Mouse (Mus musculus): ENCODE results near the gene Scd2. TPM values are rescaled to one million over a fixed set of nuclear protein-coding genes. Genes with fewer than 3 reads are reported as not detected.
A peak's percentile ranks its signal among the peaks of the same experiment; 100 is the strongest.
"Not testable (repeated sequence)": the region's sequence is repeated elsewhere in the genome, so short reads cannot be mapped to it uniquely, and the experiment has no call there.

The Scd2 gene
- total and polyA plus RNA-seq, 2 experiments from 2014 or later = 224 to 948 TPM

GRCm38 (mm10) chr19:44306171-44306570 lies 12.7 kb downstream of the Scd2 start:
- no peak overlapping the region for H3K4me3 ChIP-seq (ENCODE audit: low read depth, low read length)
- H3K27me3 ChIP-seq (ENCODE audit: insufficient read depth, low read length) = no peaks in the 10 kb centered on the region
- no peak overlapping the region for H3K27ac ChIP-seq (ENCODE audit: low read depth, low read length)
- no peak for TF ChIP-seq CTCF (IDR thresholded peaks at IDR 0.05)
- no peaks in the 10 kb centered on the region for H3K9me3 ChIP-seq (ENCODE audit: low read length)
- ATAC-seq (ENCODE audit: low FRiP score) (no peak), DNase-seq (ENCODE audit: low spot score) (no peak)
- H3K36me3 ChIP-seq (ENCODE audit: insufficient read depth, low read length) = peaks cover 51% of the 10 kb centered on the region
- H3K9ac ChIP-seq (replicated peaks; ENCODE audit: low read length, poor library complexity, severe bottlenecking) = no peak overlapping the region
- H3K4me2 ChIP-seq (ENCODE audit: low read depth, low read length, poor library complexity, severe bottlenecking) = no peak overlapping the region
- 70% methylated on average over 7 of the region's 7 CpGs for WGBS
- no peaks in the 10 kb centered on the region for H3K4me1 ChIP-seq (ENCODE audit: insufficient read depth, low read length)

DNA sequence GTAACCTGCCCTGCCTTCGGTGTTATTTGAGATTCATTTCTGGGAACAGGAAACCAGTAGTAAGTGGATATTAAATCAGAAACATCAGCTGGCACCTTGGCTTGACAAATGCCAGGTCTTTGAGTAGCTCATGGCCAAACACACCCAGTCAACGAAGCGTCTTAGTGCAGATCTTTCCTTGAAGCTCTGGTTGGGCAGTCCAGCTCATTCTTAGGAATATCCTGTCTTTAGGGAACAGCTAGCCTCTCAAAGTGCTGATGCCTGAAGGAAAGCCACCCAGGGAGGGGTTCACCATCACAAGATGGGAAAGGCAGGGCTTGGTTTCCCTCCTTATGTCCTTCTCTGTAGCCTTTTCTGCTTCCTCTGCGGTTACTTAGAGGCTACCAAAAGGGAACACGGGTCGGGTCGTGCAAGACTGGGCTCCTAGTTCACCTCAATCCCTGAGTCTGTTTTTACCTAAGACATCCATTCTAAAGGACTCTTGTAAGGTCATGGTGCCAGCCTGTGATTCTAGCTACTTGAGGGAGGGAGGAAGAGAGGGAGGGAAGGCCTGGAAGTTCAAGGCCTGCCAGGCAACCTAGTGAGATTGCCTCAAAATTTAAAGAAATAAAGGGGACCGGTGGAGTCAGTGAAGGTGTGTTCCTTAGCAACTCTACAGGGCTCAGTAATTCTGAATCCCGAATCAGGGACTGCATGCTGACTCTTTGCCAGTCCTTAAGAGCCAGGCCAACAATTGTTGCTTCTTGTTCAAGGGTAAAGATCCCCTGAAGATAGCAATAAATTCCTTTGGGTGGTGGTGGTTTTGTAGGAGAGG lies 13.8 kb downstream of the Scd2 start:
- DNase-seq (ENCODE audit: low spot score) (no peak), ATAC-seq (ENCODE audit: low FRiP score) (no peak)
- 82% methylated on average over 9 of the region's 9 CpGs for WGBS
- TF ChIP-seq CTCF (IDR thresholded peaks at IDR 0.05) = no peak
- Histone ChIP-seq H3K36me3 (ENCODE audit: insufficient read depth, low read length) (peaks cover 44% of the 10 kb centered on the region), H3K9me3 (ENCODE audit: low read length) (no peaks in the 10 kb centered on the region), H3K9ac (replicated peaks; ENCODE audit: low read length, poor library complexity, severe bottlenecking) (no peak overlapping the region), H3K4me1 (ENCODE audit: insufficient read depth, low read length) (no peaks in the 10 kb centered on the region), H3K27me3 (ENCODE audit: insufficient read depth, low read length) (no peaks in the 10 kb centered on the region), H3K4me2 (ENCODE audit: low read depth, low read length, poor library complexity, severe bottlenecking) (no peak overlapping the region), H3K4me3 (ENCODE audit: low read depth, low read length) (no peak overlapping the region), H3K27ac (ENCODE audit: low read depth, low read length) (no peak overlapping the region)

DNA sequence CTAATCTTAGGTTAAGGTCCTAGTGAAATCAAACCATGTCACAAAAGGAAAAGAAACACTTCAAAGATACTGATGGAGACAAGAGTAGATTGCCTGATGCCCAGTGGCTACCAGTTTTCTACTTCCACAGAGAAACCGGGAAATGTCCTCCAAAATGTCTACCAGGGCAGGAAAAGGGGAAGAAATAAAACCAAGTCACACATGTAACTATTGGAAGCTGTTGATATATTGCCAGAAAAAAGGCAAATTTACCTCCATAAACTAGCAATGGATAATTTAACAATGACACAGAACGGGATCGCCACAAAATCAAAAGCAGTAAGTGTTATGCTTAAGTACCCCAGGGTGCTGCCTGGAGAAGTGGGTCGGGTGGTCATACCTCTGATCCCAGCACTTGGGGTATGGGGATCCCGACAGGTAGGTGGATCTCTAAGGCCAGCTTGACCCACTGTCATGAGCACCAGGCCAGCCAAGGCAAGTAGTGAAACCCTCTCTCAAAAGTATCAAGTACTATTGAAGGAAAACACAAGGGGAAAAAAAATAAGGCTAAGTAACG lies 14.5 kb downstream of the Scd2 start:
- 79% methylated on average over 6 of the region's 6 CpGs for WGBS
- peaks cover 38% of the 10 kb centered on the region for H3K36me3 ChIP-seq (ENCODE audit: insufficient read depth, low read length)

DNA sequence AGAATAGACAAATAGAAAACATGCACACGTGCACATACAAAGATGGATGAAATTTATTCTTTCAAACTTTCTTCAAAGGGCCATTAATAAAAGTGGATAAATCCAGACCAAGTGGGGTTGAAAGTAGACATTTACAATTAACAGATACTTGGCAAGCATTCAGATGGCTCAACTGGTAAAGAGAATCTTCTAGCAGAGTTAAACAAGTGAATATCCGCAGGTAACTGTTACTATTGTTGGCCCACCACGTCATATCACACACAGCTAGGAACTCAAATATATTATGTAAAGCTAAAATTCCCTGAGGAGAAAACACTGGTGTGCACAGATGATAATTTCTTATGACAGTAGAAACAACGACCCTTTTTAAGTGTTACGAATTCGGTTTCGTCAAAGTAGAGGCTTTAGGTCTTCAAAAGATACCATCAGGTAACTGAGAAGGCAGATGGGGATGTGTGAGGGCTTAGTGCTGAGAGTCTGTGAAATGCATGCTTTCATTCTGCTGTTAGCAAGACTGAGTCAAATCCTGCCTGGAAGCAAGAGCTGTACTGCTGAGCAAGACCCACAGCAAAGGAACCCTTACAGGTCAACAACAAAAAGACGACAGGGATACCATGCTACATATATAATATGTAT lies 15.3 kb downstream of the Scd2 start:
- DNase-seq (ENCODE audit: low spot score) (no peak), ATAC-seq (ENCODE audit: low FRiP score) (no peak)
- Histone ChIP-seq H3K27me3 (ENCODE audit: insufficient read depth, low read length) (no peaks in the 10 kb centered on the region), H3K9ac (replicated peaks; ENCODE audit: low read length, poor library complexity, severe bottlenecking) (no peak overlapping the region), H3K4me3 (ENCODE audit: low read depth, low read length) (no peak overlapping the region), H3K4me2 (ENCODE audit: low read depth, low read length, poor library complexity, severe bottlenecking) (no peak overlapping the region), H3K36me3 (ENCODE audit: insufficient read depth, low read length) (peaks cover 31% of the 10 kb centered on the region), H3K27ac (ENCODE audit: low read depth, low read length) (no peak overlapping the region), H3K9me3 (ENCODE audit: low read length) (no peaks in the 10 kb centered on the region), H3K4me1 (ENCODE audit: insufficient read depth, low read length) (no peaks in the 10 kb centered on the region)
- WGBS = 83% methylated on average over 8 of the region's 8 CpGs
- TF ChIP-seq CTCF (IDR thresholded peaks at IDR 0.05) = no peak

More for the DNA sequence above, 14.5 kb downstream of the Scd2 start:
- no peak overlapping the region for H3K4me2 ChIP-seq (ENCODE audit: low read depth, low read length, poor library complexity, severe bottlenecking)
- H3K27ac ChIP-seq (ENCODE audit: low read depth, low read length) = no peak overlapping the region
- DNase-seq (ENCODE audit: low spot score) (no peak), ATAC-seq (ENCODE audit: low FRiP score) (no peak)
- no peak for TF ChIP-seq CTCF (IDR thresholded peaks at IDR 0.05)
- H3K4me1 ChIP-seq (ENCODE audit: insufficient read depth, low read length) = no peaks in the 10 kb centered on the region
- no peaks in the 10 kb centered on the region for H3K27me3 ChIP-seq (ENCODE audit: insufficient read depth, low read length)
- no peak overlapping the region for H3K4me3 ChIP-seq (ENCODE audit: low read depth, low read length)
- H3K9ac ChIP-seq (replicated peaks; ENCODE audit: low read length, poor library complexity, severe bottlenecking) = no peak overlapping the region
- no peaks in the 10 kb centered on the region for H3K9me3 ChIP-seq (ENCODE audit: low read length)

DNA sequence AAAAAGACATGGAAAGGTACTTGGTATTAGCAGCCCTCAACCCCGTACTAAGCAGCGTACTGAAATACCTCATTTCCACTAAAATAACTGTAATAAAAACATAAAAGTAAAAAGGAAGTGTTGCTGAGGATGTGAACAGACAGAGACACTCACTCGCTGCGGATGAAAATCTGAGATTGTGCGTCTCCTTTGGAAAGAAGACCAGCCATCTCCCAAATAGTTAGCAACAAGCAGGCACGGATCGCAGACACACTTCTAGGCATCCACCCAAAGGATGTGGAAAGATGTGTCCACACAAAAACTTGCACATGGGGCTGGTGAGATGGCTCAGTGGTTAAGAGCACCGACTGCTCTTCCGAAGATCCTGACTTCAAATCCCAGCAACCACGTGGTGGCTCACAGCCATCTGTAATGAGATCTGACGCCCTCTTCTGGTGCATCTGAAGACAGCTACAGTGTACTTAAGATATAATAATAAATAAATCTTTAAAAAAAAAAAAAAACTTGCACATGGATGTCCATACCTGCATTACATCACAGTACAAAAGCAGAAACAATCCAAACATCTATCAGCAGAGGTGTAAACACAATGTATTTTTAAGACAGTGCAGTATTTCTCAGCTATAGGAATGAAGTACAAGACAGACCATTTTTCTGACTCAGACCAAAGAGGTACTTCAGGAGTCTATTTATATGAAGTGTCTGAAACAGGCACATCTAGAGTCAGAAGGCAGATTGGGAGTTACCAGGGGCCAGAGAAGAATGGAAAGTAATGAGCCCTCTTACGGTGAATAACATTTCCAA lies 16.1 kb downstream of the Scd2 start:
- ATAC-seq (ENCODE audit: low FRiP score) = no peak
- Histone ChIP-seq H3K4me3 (ENCODE audit: low read depth, low read length) (no peak overlapping the region), H3K36me3 (ENCODE audit: insufficient read depth, low read length) (peaks cover 24% of the 10 kb centered on the region), H3K9me3 (ENCODE audit: low read length) (no peaks in the 10 kb centered on the region), H3K27ac (ENCODE audit: low read depth, low read length) (no peak overlapping the region), H3K4me1 (ENCODE audit: insufficient read depth, low read length) (no peaks in the 10 kb centered on the region), H3K27me3 (ENCODE audit: insufficient read depth, low read length) (no peaks in the 10 kb centered on the region), H3K4me2 (ENCODE audit: low read depth, low read length, poor library complexity, severe bottlenecking) (no peak overlapping the region), H3K9ac (replicated peaks; ENCODE audit: low read length, poor library complexity, severe bottlenecking) (no peak overlapping the region)
- no peak for DNase-seq (ENCODE audit: low spot score)
- TF ChIP-seq CTCF (IDR thresholded peaks at IDR 0.05) = peak; percentile 51
- 78% methylated on average over 12 of the region's 12 CpGs for WGBS

- not testable (repeated sequence) for H3K4me3 ChIP-seq (ENCODE audit: low read depth, low read length); ATAC-seq (ENCODE audit: low FRiP score); DNase-seq (ENCODE audit: low spot score); H3K27ac ChIP-seq (ENCODE audit: low read depth, low read length); H3K4me1 ChIP-seq (ENCODE audit: insufficient read depth, low read length); H3K9me3 ChIP-seq (ENCODE audit: low read length); H3K4me2 ChIP-seq (ENCODE audit: low read depth, low read length, poor library complexity, severe bottlenecking); H3K27me3 ChIP-seq (ENCODE audit: insufficient read depth, low read length); H3K9ac ChIP-seq (replicated peaks; ENCODE audit: low read length, poor library complexity, severe bottlenecking)
- WGBS = 77% methylated on average over 1 of the region's 1 CpGs
- peaks cover 17% of the 10 kb centered on the region for H3K36me3 ChIP-seq (ENCODE audit: insufficient read depth, low read length)
These were observed 16.7 kb downstream of the Scd2 start for GRCm38 (mm10) chr19:44310155-44310575.
